Mouse (Mus musculus): ENCODE measurements around the gene Aagab.
A peak's percentile ranks its signal among the peaks of the same experiment; 100 is the strongest.

Aagab gene

DNA sequence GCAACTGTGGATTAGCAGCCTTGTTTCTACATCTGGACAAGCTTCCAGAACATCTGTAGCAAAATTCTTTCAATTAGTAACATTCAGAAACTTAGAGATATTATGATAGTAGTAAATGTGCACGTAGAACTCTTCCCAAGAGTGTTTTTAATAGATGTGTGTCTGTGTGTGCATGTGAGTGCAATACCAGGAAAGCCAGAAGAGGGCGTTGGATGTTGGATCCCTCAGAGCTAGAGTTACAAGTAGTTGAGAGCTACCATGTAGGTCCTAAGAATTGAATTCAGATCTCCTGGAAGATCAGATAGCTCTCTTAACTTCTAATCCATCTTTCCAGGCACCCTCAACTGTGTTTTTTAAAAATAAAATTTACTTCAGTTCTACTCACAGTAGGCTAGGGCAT, 4.1 kb downstream of the Aagab start:
- DNase-seq (ENCODE audit: low spot score in 2 of 2) = no peak

DNA sequence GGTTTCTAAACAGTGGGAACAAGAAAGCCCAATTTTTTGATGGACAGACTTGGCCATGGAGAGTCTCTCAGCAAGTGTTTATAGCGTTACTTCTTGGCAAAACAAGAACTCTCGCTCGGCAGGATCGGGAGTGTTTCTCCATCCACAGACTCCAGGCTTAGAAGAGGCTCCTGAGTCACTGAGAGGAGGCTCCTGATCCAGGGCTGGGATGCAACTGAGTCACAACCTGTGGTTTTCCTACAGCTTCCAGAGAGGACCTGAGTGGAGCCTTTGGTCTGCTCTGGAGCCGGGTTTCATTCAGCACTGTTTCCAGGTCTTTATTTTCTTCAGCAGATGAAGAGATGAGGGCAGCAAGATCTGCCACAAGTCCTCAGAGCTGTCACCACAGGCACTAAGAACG, 5.5 kb downstream of the Aagab start:
- no peak for DNase-seq (ENCODE audit: low spot score in 2 of 2)

DNA sequence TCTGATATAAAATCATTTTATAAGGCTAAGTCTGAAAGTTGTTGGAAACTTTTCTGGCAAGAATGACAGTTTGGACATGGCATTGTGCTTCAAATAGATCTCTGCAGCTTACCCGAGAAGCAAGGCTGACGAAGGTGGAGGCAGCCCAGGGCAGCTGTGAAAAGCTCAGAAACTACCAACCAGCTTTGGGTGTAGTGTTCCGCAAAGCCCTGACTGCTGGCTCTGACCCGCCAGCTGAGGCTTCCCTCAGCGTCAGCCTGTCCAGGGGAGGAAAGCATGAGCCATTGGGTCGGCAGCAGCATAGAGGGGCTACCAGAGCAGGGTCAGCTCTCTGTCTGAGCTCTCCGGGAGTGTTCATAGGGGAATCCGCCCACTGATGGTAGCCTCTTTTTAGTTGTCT, 6.8 kb downstream of the Aagab start:
- no peak for DNase-seq (ENCODE audit: low spot score in 2 of 2)

DNA sequence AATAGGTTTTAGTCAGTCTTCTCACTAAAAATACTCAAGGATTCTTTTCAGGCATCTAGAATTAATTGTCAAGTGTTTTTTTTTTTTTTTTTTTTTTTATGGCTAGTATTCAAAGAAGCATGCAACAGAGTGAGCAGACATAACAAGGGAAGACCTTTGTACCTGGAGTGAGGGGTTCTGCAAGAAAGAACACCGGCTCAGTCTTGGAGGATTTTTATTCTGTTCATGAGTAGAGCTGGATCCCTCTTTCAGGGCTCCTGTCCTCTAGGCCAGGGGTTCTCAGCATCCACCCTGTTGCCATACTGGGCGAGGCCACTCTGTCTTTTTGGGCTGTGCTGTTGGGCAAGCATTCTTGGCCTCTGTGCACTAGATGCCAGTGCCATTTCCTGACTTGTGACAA, 7.3 kb downstream of the Aagab start:
- no peak for DNase-seq (ENCODE audit: low spot score in 2 of 2)

DNA sequence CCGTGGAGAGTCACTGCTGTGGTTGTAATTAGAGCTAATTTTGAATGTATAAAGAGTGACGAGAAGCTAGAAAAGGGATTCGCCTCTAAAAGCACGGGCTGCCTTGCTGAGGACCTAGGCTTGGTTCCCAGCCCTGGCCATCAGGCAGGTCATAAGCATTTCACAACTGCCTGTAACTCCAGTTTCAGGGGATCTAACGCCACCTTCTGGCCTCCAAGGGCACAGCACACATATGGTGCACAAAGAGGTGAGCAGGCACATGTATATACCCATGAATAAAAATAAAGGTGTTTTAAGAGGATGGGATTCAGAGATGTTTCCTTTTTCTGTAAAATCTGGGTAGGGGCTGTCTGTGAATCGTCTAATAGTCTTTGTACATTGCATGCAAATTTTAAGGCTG, 7.8 kb downstream of the Aagab start:
- no peak for DNase-seq (ENCODE audit: low spot score in 2 of 2)

DNA sequence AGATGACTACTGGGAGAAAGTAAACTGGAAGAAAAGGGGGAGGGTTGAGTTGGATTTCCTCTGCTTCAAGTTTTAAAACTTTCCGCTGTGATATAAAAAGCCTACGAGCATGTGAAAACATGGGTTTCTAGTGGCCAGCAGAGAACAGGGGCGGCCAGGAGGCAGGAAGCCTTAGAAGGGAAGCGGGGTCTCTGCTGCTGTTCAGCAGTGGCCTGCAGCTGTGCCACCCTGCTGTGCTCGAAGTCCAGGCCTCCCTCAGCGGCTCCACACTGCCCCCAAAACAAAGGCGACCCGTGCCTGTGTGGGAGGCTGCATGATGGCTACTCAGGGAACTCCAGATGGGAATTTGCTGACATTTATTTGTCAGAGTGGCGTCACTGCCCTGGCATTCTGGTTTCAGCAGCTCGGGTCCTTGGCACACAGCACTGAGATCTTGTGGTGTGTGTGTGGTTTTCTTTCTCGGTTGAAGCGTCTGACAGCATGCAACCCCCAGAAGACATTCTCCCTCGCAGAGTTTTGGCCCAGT, 8.4 kb downstream of the Aagab start:
- peak in 1 of 2 experiments; percentile 19 for DNase-seq (ENCODE audit: low spot score in 2 of 2)

DNA sequence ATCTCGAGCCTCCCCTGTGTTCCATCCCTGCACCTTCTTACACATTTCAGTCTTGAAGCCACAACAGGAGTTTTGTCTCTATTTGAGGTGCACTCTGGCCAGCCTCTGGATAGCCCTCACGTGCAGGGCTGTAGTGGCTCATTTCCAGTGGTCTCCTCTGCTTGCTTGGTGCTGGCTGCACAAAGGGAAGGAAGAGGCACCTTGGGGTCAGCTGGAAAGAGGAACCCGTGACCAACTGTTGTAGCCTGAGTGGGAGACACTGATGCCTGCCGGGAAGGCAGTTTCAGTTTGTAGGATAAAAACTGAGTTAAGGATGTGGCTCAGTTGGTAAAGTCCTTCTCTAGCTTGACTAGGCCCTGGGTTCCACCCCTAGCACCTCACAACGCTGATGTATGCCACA, 9.5 kb downstream of the Aagab start:
- DNase-seq (ENCODE audit: low spot score in 2 of 2) = no peak

DNA sequence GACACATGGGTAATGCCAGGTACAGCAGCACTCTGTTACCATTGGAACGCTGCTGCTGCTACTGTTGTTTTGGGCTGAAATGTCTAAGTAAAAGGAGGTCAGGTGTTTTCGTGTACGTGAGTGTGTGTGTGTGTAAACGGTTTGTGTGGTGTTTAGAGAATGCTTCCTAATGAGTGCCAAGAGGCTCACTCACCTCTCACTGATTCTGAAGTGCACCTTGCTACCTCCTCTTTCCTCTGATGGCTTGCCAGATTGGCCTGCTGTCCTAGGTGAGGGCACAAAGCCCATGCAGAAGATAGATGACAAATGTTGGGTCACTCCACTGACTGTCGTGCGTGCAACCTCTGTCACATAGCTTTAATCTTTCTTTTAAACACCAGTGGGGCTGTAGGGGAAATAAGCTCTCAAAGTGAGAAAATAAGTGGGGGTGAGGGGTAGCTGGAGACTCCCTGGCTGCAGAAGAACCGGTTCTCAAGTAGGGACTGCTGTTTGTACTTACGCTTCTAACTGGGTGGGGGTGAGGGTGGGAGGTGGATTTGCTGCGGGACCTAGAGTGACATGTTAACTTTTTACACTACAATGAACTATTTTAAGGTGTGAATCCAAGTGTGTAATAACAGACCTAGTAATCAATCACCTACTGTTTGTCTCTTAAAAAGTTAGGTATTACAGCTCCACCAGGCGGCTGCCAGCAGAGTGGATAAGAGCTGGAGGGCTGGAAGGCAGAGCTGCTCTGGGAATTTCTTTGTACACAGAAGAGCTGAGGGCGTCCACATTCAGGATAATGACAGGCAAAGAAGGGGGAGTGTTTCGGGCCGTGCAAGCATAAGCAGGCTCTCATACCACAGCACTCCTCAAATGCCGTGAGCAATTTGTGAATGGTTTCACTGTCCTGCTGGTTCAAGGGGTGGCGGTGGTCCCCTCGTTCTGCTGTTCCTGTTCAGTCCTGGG, 10.4 kb downstream of the Aagab start:
- no peak for DNase-seq (ENCODE audit: low spot score in 2 of 2)

DNA sequence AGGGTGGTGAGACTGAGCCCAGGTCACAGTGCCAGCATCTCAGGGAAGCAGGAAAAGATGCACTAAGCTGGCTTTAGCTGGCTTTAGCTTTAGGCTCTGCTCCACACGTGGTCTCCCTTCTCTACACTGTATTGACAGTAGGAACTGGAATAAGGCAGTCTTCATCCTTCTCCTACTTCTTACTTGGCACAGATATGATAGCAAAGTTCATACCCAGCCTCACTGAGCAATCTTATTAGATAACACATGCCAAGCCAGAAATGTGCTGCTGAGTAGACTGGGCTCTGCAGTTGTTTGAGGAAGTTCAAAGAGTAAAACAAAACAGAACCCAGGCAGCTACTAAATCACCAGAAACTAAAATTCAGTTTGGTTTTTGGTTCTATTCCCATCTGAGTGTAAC, 11.1 kb downstream of the Aagab start:
- no peak for DNase-seq (ENCODE audit: low spot score in 2 of 2)

DNA sequence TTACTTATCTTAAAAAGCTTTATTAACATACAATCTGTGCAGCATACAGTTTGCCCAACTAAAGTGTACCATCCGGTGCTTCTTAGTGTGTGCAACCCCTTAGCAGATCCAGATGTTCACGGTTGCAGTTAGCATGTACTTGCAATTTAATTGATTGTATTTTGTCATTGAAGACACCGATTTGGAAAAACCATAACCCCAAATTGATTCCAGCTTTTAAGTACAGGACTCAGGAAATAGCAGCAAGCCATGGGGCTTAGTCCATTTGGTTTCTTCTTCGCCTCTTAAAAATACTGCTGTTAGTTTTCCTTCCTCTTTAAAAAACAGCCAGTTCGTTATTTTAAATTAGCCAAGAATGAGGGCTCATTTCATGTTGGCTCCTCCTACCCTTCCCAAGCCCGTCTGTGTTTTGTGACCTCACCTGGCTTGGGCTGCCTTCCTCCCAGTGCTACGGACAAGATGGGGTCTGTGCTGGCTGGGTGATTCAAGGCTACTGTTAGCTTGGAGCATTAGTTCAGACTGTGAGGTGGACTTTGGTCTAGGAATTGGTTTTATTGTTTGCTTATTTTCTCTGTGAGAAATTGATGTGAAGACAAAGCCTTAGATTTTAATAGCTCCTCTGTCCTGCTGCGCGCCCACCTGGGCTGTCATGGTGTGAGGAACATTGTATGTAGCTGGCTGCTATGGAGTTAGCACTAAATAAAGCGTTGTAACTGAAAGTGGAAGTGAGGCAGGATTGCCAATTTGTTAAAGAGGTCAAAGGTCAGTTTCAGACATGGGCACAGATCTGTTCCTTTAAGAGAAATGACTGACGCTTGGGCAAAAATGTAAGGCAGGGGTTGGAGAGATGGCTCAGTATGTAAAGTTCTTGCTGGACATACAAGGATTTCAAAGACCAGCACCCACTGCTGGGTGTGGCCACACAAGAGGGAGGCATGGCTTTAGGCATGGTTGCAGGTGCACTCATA, 11.8 kb downstream of the Aagab start:
- DNase-seq (ENCODE audit: low spot score in 2 of 2) = no peak

DNA sequence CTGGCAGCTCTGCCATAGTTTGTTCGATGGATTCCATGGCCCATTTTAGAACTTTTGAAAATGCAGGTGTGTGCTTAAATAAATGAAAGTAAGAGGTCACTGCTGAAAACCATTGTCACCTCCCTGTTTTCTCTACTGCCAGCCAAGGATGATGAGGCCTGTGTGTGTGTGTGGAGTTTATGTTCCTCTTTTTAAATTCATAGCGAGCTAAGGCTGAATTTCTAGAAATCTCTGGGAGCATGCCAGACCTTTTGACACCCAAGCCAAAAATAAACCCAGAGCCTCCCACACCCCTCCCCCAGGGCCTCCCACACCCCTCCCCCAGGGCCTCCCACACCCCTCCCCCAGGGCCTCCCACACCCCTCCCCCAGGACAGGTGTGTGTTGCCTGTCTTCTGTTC, 15.5 kb downstream of the Aagab start:
- DNase-seq (ENCODE audit: low spot score in 2 of 2) = no peak

DNA sequence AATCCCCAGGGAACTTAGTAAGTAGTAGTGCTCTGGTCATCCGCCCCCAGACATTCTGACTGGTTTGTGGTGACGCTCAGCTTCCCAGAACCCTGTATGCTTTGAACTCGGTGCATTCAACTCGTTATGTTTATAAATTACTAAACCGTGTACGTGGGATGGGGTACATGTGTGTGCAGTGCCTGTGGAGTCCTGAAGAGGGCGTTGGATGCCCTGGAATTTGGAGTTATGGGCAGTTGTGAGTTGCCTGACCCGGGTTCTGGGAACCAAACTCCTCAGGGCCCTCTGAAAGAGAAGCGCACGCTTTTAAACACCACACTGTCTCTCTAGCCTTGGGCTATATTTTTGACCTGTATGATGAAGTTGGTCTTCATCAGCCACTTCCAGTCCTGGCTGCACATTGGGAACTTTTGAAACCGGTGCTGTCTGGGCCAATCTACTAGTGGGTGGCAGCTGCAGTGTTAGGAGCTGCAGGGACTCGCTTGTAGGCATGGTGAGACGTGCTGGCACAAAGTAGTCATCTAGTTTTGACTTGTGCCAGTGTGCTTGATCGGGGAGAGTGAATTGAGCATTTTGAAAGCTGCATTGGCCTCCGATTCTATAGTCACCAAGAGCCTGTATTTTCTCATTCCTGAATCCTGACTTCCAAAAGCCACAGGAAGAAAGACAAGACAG, 21.6 kb downstream of the Aagab start:
- DNase-seq (ENCODE audit: low spot score in 2 of 2) = no peak

DNA sequence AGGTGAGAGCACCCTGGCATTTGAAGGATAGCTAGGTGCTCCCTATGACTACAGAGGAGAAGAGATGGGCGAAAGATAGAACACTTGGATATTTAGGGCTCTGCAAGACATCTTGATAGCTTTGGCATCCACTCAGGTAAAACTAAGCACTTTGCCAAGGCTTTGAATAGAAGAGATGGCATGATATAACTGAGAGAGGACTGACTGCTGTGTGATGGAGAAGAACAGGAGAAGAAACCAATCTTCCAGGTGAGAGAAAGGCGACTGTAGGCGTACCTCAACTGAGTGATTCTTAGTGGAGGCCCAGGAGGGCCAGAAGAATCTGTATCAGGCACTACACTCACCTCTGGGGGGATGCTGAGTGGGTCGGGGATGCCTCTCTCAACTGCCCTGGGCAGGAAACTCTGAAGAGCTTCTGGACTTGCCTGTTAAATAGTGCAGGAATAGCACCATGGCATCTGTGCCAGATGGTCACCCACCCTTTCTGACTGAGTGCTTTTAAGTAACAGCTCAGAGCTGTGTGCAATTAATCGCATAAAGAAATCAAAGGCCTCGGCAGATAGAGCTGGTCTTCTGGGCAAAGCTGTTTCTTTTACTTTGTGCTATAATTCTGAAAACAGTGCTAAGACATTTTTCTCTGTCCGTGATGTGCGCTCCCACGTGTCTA, 22.8 kb downstream of the Aagab start:
- no peak for DNase-seq (ENCODE audit: low spot score in 2 of 2)

DNA sequence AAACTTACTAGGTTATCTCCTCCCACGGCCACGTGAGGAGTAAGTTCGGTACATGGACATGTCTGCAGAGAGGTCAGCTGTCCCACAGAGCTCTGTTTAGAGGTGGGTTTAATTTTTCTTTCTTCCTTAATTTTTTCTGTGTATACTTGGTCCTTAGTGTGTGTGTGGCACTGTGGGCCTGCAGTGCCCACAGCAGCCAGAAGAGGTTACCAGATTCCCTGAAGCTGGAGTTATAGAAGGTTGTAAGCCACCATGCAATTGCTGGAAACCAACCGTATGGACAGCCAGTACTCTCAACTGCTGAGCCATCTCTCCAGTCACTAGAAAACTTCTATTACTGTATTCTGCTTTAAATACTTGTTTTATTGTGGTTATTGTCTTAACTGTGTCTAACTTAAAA, 29.6 kb downstream of the Aagab start:
- no peak for DNase-seq (ENCODE audit: low spot score in 2 of 2)

DNA sequence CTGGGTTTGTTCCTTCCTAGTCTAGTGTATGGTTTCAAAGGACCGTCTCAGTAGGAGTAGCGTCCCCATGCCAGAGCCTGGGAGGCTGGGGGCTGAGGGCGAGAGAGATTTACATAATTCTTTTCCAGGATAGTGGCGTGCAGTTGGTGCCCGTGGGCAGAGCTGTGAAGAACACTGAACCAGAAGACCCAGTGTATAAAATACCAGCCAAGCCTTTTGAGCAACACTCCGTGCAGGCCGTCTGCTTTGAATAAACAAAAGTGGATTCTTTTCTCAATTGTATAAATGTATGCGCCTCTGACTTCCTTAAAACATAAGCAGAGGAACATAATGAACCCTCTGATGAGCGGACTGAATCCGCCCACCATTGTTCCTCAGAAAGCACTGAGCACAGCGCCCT, 30.5 kb downstream of the Aagab start:
- DNase-seq (ENCODE audit: low spot score in 2 of 2) = no peak

DNA sequence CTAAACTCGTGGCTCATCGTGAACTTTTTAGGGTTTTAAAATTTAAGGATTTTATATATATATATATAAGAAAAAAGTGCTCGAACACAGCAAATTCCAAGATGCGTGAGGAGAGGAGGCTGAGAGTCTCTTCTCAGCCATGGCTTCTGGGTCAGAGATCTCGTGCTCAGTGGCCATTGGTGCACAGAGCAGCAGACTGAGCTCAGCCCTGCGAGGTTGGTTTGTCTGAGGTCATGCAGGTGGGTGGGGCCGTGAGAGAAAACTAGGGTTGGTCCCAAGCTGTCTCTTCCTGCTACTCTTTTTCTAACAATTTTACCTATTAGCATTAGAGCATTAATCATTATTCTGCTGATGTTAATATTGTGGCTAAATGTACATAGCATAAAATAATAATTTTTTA, 30.9 kb downstream of the Aagab start:
- no peak for DNase-seq (ENCODE audit: low spot score in 2 of 2)

DNA sequence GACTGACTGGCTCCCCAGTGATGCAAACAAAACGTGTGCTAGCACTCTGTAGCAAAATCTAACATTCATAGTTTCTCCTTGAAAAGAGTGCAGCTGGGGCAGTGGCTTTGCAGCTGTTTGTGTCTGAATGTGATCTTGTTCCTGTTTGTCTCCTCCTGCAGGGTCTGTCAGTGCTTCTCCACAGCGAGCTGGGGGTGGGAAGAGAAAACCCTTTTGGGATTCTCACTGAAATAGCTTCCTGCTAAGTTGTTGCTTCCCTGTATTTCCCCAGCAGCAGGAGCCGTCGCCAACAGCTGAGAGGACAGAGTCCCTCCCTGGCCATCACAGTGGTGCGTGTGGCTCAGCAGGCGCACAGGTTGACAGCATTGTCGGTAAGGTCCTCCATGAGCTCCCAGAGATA, 33.7 kb downstream of the Aagab start:
- no peak for DNase-seq (ENCODE audit: low spot score in 2 of 2)

DNA sequence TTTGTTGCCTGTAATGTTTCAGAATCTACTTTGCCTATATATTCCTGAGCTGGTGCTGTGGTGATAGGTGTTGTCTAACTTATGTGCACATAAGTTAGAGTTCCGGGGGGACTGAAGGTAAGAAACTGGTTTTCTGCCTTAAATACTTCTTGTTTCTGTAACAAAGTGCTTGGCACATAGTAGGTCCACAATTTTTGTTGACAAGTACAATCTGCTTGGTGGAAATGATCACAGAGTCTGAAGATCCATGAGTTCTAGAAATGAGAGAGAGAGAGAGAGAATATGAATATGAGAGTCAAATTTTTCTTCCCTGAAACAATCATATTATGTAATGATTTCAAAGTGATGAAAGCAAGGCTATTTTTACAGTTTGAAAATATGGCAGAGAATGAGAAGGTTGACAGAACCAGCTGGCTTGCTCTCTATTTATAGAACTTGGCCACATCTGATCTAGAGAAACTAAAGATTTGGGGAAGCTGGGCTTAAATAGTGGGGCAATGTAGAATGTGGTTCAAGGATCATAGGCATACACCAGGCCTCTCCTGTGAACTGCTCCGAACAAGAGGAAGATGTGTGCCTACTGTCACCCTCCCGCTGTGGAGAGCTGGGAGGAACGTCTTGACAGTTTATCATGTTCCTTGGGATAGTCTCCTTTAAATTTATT, 39.7 kb downstream of the Aagab start:
- DNase-seq (ENCODE audit: low spot score in 2 of 2) = no peak

DNA sequence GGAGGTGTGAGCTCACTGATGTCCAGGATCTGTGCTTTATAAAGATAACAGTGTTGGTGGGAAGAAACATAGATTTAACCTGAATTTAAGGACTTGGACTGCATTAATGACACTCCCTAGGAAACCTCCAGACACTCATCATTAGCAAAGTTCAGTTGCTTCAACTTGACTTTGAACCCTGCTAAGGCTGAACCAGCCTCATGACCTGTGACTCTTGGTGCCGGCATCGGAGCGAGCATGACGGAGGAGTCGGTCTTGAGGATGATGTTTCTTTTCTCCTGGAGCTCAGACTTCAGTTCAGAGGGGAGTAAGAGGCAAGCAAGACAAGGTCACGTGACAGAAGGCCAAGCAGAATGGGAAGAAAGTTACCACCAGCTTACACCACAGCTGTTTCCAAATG, 41.6 kb downstream of the Aagab start:
- no peak for DNase-seq (ENCODE audit: low spot score in 2 of 2)

DNA sequence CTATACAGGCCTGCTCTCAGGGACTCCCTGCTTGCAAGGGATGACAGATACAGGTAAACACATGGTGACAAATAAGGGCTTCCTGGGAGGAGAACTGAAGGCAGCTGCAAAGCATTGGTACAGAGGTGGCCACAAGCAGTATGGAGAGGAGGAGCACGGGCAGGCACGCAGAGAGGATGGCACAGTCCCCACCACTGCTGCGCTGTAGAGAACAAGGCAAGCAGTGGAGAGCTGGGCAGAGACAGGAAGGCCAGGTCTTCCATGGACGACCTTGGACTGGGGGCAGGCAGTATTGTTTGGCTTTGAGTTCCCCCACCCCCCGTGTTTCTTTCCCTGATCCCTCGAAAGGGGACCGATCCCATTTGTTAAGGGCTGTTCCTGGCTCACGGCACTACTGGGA, 42.6 kb downstream of the Aagab start:
- DNase-seq (ENCODE audit: low spot score in 2 of 2) = no peak

Measured in frontal cortex, postnatal 10 days (tissue).